Mouse (Mus musculus): ENCODE data around the gene Rnf26. TPM values are rescaled to one million over a fixed set of nuclear protein-coding genes. Genes with fewer than 3 reads are reported as not detected.

Gene Rnf26
- polyA plus RNA-seq, 1 experiment, result 29.5 TPM

DNA sequence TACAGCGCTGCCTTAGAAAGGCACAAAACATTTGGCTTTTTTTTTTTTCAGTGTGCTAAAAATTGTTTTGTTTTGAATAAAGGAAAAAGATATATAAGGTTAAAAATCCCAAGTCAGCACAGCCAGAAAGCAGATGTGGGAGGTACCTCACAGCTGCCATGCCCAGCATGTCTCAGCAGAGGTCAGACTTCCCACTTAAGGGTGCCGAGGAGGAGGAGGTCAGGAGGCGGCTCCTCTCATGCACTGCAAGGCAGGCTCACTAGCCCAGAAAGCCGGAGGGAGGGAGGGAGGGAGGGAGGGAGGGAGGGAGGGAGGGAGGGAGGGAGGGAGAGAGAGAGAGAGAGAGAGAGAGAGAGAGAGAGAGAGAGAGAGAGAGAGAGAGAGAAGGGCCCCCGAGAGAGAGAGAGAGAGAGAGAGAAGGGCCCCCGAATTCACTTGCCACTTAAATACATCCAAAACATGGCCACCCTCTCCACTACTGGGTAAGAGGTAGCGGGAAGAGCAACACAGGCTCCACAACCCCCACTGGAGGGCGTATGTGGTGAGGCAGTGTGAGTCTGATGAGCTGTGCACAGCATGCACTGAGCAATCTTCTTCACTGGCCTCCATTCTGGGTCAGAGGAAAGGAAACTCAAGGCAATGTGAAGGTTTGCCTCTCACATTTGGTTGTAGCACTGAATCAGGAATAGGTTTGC, 30.9 kb upstream of the Rnf26 start:
- no peak overlapping the region for H3ac ChIP-seq (ENCODE audit: control insufficient read depth, insufficient read length)
- H3K27me3 ChIP-seq (ENCODE audit: control insufficient read depth, insufficient read depth, insufficient read length), result no peaks in the 10 kb centered on the region
- peaks cover 10% of the 10 kb centered on the region for H3K36me3 ChIP-seq (ENCODE audit: control insufficient read depth, insufficient read depth)
- H3K4me3 ChIP-seq, result no peak overlapping the region
- no peaks in the 10 kb centered on the region for H3K79me2 ChIP-seq (ENCODE audit: control insufficient read depth, insufficient read depth)
- TF ChIP-seq E2F4 (IDR thresholded peaks at IDR 0.05; ENCODE audit: insufficient read depth) (no peak), POLR2AphosphoS2 (IDR thresholded peaks at IDR 0.05; ENCODE audit: insufficient read length, low read depth) (no peak)
- H3K4me2 ChIP-seq (ENCODE audit: low read depth), result no peak overlapping the region

DNA sequence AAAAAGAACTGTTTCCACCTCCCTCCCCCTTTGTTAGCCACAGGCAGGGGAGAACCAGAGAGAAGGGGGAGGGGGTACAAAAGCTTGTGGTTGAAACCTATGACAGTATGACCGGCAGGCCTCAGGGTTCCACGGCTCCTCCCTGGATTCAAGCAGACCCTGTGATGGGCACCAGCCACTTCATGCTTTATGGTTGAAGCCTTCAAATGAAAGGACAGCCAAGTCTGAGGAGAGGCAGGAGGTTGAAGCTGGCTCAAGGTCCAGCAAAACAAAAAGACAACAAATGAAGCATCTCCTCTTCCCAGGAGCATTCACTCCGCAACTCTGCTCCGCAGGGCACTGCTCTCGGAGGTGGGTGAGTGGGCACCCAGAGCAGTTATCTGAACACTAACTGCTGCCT, 30.1 kb upstream of the Rnf26 start:
- H3K4me3 ChIP-seq, result no peak overlapping the region
- no peak overlapping the region for H3K4me2 ChIP-seq (ENCODE audit: low read depth)
- TF ChIP-seq USF1 (IDR thresholded peaks at IDR 0.05; ENCODE audit: low read depth) (no peak), E2F4 (IDR thresholded peaks at IDR 0.05; ENCODE audit: insufficient read depth) (no peak), REST (IDR thresholded peaks at IDR 0.05; ENCODE audit: insufficient read depth, insufficient read length) (no peak), MAX (IDR thresholded peaks at IDR 0.05; ENCODE audit: low read depth) (no peak), MYOD1 (IDR thresholded peaks at IDR 0.05; ENCODE audit: control insufficient read depth in 1 of 3, insufficient read length in 2 of 3, low read depth in 2 of 3) (no peak), MYOG (IDR thresholded peaks at IDR 0.05; ENCODE audit: control insufficient read depth in 1 of 3, insufficient read depth in 1 of 3, insufficient read length in 2 of 3, low read depth in 2 of 3) (no peak), POLR2AphosphoS2 (IDR thresholded peaks at IDR 0.05; ENCODE audit: insufficient read length, low read depth) (no peak), TCF12 (IDR thresholded peaks at IDR 0.05; ENCODE audit: insufficient read depth, poor library complexity, severe bottlenecking) (no peak), CEBPB (IDR thresholded peaks at IDR 0.05; ENCODE audit: insufficient read depth, poor library complexity, severe bottlenecking) (no peak), POLR2A (IDR thresholded peaks at IDR 0.05; ENCODE audit: insufficient read length, low read depth) (no peak), SRF (IDR thresholded peaks at IDR 0.05; ENCODE audit: control insufficient read depth, insufficient read length, low read depth) (no peak), TCF3 (IDR thresholded peaks at IDR 0.05; ENCODE audit: insufficient read length, low read depth) (no peak)
- peaks cover 10% of the 10 kb centered on the region for H3K36me3 ChIP-seq (ENCODE audit: control insufficient read depth, insufficient read depth)
- H3K79me2 ChIP-seq (ENCODE audit: control insufficient read depth, insufficient read depth), result no peaks in the 10 kb centered on the region
- no peaks in the 10 kb centered on the region for H3K27me3 ChIP-seq (ENCODE audit: control insufficient read depth, insufficient read depth, insufficient read length)
- H3ac ChIP-seq (ENCODE audit: control insufficient read depth, insufficient read length), result no peak overlapping the region

DNA sequence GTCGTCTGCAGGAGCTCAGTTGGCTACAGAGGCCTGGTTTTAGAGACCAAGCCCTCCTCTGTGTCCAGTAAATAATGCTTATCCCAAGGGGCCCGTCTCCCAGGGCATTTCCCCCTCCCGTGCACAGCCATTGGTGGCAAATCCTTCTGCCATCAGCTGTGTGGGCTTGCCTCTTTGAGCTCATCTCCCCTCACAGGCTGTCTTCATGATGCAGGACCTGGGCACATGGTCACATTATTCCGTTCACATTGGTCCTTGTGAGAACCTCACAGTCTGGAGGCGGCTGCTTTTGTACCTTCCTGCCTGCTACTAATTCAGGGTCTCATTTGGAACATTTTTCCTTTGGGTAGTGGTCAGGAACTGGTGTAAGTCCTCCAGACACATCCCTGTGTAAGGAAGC, 28.6 kb upstream of the Rnf26 start:
- no peak overlapping the region for H3K4me2 ChIP-seq (ENCODE audit: low read depth)
- H3ac ChIP-seq (ENCODE audit: control insufficient read depth, insufficient read length), result no peak overlapping the region
- TF ChIP-seq REST (IDR thresholded peaks at IDR 0.05; ENCODE audit: insufficient read depth, insufficient read length) (no peak), MYOD1 (IDR thresholded peaks at IDR 0.05; ENCODE audit: control insufficient read depth in 1 of 3, insufficient read length in 2 of 3, low read depth in 2 of 3) (no peak), POLR2A (IDR thresholded peaks at IDR 0.05; ENCODE audit: insufficient read length, low read depth) (no peak), POLR2AphosphoS2 (IDR thresholded peaks at IDR 0.05; ENCODE audit: insufficient read length, low read depth) (no peak), USF1 (IDR thresholded peaks at IDR 0.05; ENCODE audit: low read depth) (no peak), TCF12 (IDR thresholded peaks at IDR 0.05; ENCODE audit: insufficient read depth, poor library complexity, severe bottlenecking) (no peak), CEBPB (IDR thresholded peaks at IDR 0.05; ENCODE audit: insufficient read depth, poor library complexity, severe bottlenecking) (no peak), MAX (IDR thresholded peaks at IDR 0.05; ENCODE audit: low read depth) (no peak), TCF3 (IDR thresholded peaks at IDR 0.05; ENCODE audit: insufficient read length, low read depth) (no peak), SRF (IDR thresholded peaks at IDR 0.05; ENCODE audit: control insufficient read depth, insufficient read length, low read depth) (no peak), E2F4 (IDR thresholded peaks at IDR 0.05; ENCODE audit: insufficient read depth) (no peak), MYOG (IDR thresholded peaks at IDR 0.05; ENCODE audit: control insufficient read depth in 1 of 3, insufficient read depth in 1 of 3, insufficient read length in 2 of 3, low read depth in 2 of 3) (no peak)
- peaks cover 8% of the 10 kb centered on the region for H3K36me3 ChIP-seq (ENCODE audit: control insufficient read depth, insufficient read depth)
- no peaks in the 10 kb centered on the region for H3K27me3 ChIP-seq (ENCODE audit: control insufficient read depth, insufficient read depth, insufficient read length)
- no peaks in the 10 kb centered on the region for H3K79me2 ChIP-seq (ENCODE audit: control insufficient read depth, insufficient read depth)
- H3K4me3 ChIP-seq, result no peak overlapping the region

- no peak for TF ChIP-seq POLR2AphosphoS2 (IDR thresholded peaks at IDR 0.05; ENCODE audit: insufficient read length, low read depth)
- no peak for TF ChIP-seq E2F4 (IDR thresholded peaks at IDR 0.05; ENCODE audit: insufficient read depth)
- no peaks in the 10 kb centered on the region for H3K36me3 ChIP-seq (ENCODE audit: control insufficient read depth, insufficient read depth)
- H3K79me2 ChIP-seq (ENCODE audit: control insufficient read depth, insufficient read depth), result no peaks in the 10 kb centered on the region
- H3K4me3 ChIP-seq, result no peak overlapping the region
- no peak overlapping the region for H3K4me2 ChIP-seq (ENCODE audit: low read depth)
- H3ac ChIP-seq (ENCODE audit: control insufficient read depth, insufficient read length), result no peak overlapping the region
- H3K27me3 ChIP-seq (ENCODE audit: control insufficient read depth, insufficient read depth, insufficient read length), result no peaks in the 10 kb centered on the region
These were observed 24.5 kb upstream of the Rnf26 start for GRCm38 (mm10) chr9:44137846-44138245.

DNA sequence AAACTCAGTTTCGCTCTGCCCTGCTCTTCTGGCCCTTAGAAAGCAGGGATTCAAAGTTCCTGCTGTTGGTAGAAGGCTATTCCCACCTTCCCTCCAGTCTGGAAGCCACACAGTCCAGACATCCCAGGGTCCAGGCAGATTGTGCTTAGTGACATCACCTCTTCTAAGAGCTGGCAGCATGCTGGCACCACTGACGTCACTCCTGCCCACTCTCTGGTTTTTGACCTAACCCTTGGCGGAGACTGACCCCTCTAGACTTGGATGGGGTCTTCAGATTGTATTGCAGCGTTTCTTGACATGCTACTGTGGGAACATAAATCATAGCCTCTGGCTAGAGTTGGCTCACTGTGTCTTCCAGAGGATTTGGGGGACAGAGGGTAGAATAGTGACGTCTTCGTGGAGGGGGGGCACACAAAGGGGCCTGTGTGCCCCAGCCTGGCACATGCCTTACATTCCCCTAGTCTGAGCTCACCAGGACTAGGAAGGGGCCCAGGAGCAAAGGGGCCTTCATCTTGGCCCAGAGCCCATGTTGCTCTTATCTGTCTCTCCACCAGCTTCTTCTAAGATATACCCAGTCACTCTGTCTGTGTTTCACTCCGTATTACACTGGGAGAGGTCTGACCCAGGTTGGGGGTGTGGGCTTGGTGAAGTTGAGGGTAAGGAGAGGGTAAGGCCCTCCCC, 22.6 kb upstream of the Rnf26 start:
- no peak for TF ChIP-seq SRF (IDR thresholded peaks at IDR 0.05; ENCODE audit: control insufficient read depth, insufficient read length, low read depth)
- TF ChIP-seq USF1 (IDR thresholded peaks at IDR 0.05; ENCODE audit: low read depth), result no peak
- Histone ChIP-seq H3K79me2 (ENCODE audit: control insufficient read depth, insufficient read depth) (no peaks in the 10 kb centered on the region), H3K4me2 (ENCODE audit: low read depth) (peak overlapping the region; percentile 94), H3K4me3 (peak overlapping the region; percentile 24), H3K27me3 (ENCODE audit: control insufficient read depth, insufficient read depth, insufficient read length) (no peaks in the 10 kb centered on the region), H3ac (ENCODE audit: control insufficient read depth, insufficient read length) (no peak overlapping the region), H3K36me3 (ENCODE audit: control insufficient read depth, insufficient read depth) (no peaks in the 10 kb centered on the region)
